Mouse (Mus musculus) lung, embryonic 14.5 days (tissue): Measurements from ENCODE around the gene 1110017D15Rik. TPM values are rescaled to one million over a fixed set of nuclear protein-coding genes. Genes with fewer than 3 reads are reported as not detected.

Experiments
- ATAC-seq: fragments of 200-750 bp; cut with Nextera tagmentation; 2 replicates; pipeline ENCODE4 v1.8.0; 2017; ENCODE audit warnings: mild to moderate bottlenecking, moderate TSS enrichment, moderate library complexity; ENCODE audit not compliant: insufficient read depth
- DNase-seq: peaks from one replicate; pipeline ENCODE4 v3.0.0-alpha.2; 2015
- H3K27ac ChIP-seq: fragments of 300-500 bp; sonication (generic); 2 replicates; pipeline ENCODE4 v1.5.1; 2014; ENCODE audit warnings: low read depth, mild to moderate bottlenecking, moderate library complexity
- H3K27me3 ChIP-seq: fragments of 300-500 bp; sonication (generic); 2 replicates; pipeline ENCODE4 v1.6.1; 2014; ENCODE audit warnings: low read length, control low read depth; ENCODE audit not compliant: insufficient read depth
- H3K36me3 ChIP-seq: fragments of 300-500 bp; sonication (generic); 2 replicates; pipeline ENCODE4 v1.6.1; 2014; ENCODE audit warnings: control low read depth; ENCODE audit not compliant: insufficient read depth
- H3K4me1 ChIP-seq: fragments of 300-500 bp; sonication (generic); 2 replicates; pipeline ENCODE4 v1.6.1; 2014; ENCODE audit warnings: antibody characterized with exemption, control low read depth; ENCODE audit not compliant: insufficient read depth
- H3K4me2 ChIP-seq: fragments of 300-500 bp; sonication (generic); 2 replicates; pipeline ENCODE4 v1.6.1; 2014; ENCODE audit warnings: mild to moderate bottlenecking
- H3K4me3 ChIP-seq: fragments of 300-500 bp; sonication (generic); 2 replicates; pipeline ENCODE4 v1.5.1; 2014; ENCODE audit warnings: low read depth, low read length
- H3K9ac ChIP-seq: fragments of 300-500 bp; sonication (generic); 2 replicates; pipeline ENCODE4 v1.6.1; 2014
- H3K9me3 ChIP-seq: fragments of 300-500 bp; sonication (generic); 2 replicates; pipeline ENCODE4 v1.6.1; 2016; ENCODE audit warnings: low read depth, low read length, control low read depth
- CTCF ChIP-seq: IDR thresholded peaks from 2 replicates; pipeline ENCODE4 v1.5.1; 2016; ENCODE audit warnings: antibody characterized with exemption, low read depth
- WGBS: fragments of 180-500 bp; shearing (Covaris S2); extraction: QIAGEN DNeasy Blood & Tissue Kit; methylation state at CpG from one replicate; pipeline ENCODE4 v1.1.7; 2014; 5-methylcytosine and 5-hydroxymethylcytosine counted together
- polyA plus RNA-seq: library from polyadenylated mRNA; unstranded; fragments of >200 nt; fragmentation: Nextera tagmentation; extraction: Ambion mirVana; gene quantifications from 2 replicates; pipeline ENCODE4 v1.2.1, GENCODE M21; 2014

Gene 1110017D15Rik
- polyA plus RNA-seq, 1 experiment from 2014 or later: 0.46 TPM

DNA sequence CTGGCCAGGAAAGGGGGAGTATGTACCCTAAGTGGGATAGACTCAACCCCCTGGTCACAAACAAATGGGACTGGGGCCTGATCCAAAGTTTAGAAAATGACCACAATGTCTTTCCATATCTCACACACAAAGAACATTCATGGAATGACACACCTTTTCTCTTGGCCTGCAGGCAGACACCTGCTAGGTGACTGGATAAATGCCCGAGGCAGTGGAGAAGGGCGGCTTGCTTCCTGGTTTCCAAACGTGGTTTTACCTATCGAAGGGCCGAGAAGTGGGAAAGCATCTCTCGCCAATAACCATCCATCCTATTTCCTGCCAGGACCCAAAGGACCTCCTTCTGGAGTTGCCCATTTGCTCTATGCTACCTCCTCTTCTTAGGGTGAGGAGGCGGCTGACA lies 24.2 kb downstream of the 1110017D15Rik start:
- H3K9me3 ChIP-seq: no peaks in the 10 kb centered on the region
- H3K4me3 ChIP-seq: no peak overlapping the region
- H3K4me1 ChIP-seq: 0 out of 2 replicates have a peak, but pooled peaks cover 2% of the 10 kb centered on the region
- no peak overlapping the region for H3K4me2 ChIP-seq
- DNase-seq (no peak), ATAC-seq (no peak)
- no peak overlapping the region for H3K9ac ChIP-seq
- H3K27me3 ChIP-seq: peaks cover 20% of the 10 kb centered on the region
- 74% methylated on average over 7 of the region's 7 CpGs for WGBS
- H3K27ac ChIP-seq: no peak overlapping the region
- no peak for TF ChIP-seq CTCF
- H3K36me3 ChIP-seq: no peaks in the 10 kb centered on the region

DNA sequence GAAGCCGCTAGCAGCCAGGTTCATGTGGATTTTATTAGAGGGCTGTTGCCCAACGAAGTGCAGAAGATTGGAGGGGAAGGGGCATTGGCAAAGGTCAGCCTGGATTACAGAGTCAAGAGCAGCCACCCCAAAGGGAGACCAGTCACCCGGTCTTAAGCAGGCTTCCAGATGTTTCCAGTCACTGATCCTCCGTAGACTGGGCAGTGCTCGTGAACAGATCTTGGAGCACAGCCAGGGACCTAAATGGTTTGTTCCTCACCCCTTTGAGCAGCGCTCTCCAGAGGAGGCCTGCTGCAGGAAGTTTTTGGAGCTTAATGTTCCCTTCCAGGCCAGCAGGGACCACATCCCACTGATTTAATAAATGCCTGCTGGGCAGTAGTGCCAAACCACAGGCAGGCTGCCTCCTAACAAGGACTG lies 35.5 kb downstream of the 1110017D15Rik start:
- 37% methylated on average over 6 of the region's 6 CpGs for WGBS
- no peaks in the 10 kb centered on the region for H3K27me3 ChIP-seq
- peak; percentile 31 for TF ChIP-seq CTCF
- H3K4me2 ChIP-seq: 0 out of 2 replicates have a peak overlapping the region, but pooled peaks have one; percentile 24
- peak overlapping the region; percentile 59 for H3K27ac ChIP-seq
- no peak overlapping the region for H3K9ac ChIP-seq
- peak; percentile 95 for ATAC-seq
- H3K4me1 ChIP-seq: no peaks in the 10 kb centered on the region
- H3K4me3 ChIP-seq: no peak overlapping the region
- peak; percentile 95 for DNase-seq
- no peaks in the 10 kb centered on the region for H3K9me3 ChIP-seq
- H3K36me3 ChIP-seq: peaks cover 8% of the 10 kb centered on the region; the same call in 1 of the 2 replicates

DNA sequence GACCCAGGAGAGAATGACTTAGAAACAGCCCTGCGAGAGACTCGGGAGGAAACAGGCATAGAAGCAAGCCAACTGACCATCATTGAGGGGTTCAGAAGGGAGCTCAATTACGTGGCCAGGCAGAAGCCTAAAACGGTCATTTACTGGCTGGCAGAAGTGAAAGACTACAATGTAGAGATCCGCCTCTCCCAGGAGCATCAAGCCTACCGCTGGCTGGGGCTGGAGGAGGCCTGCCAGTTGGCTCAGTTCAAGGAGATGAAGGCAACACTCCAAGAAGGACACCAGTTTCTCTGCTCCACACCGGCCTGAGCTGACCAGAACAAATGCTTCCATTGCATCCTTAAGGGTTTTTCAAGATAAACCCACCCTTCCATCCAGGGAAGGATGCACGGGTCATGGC lies 36.9 kb downstream of the 1110017D15Rik start:
- 69% methylated on average over 8 of the region's 8 CpGs for WGBS
- H3K9ac ChIP-seq: no peak overlapping the region
- no peak for ATAC-seq
- no peak overlapping the region for H3K4me3 ChIP-seq
- no peaks in the 10 kb centered on the region for H3K27me3 ChIP-seq
- no peak for DNase-seq
- H3K4me1 ChIP-seq: no peaks in the 10 kb centered on the region
- peaks cover 8% of the 10 kb centered on the region; the same call in 1 of the 2 replicates for H3K36me3 ChIP-seq
- H3K9me3 ChIP-seq: no peaks in the 10 kb centered on the region
- no peak overlapping the region; the same call in 1 of the 2 replicates for H3K27ac ChIP-seq
- H3K4me2 ChIP-seq: no peak overlapping the region
- no peak for TF ChIP-seq CTCF

DNA sequence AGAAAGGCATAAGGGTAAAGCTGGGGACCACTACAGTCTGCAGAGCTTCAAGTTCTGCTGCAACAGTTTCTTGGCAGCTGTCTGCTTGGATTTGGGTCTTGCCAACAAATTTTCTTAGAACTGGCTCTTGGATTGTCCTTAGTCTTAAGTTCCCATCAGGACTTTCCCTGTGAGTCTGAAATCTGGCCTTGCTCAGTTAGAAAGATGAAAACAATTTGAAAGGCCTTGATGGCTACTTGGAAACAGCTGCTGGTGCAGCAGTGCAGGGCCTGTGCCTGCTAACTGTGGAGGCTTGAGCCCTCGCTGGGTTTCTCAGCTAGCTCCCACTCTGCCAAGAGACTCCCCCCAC lies 37.7 kb downstream of the 1110017D15Rik start:
- H3K27ac ChIP-seq: no peak overlapping the region
- H3K4me2 ChIP-seq: no peak overlapping the region
- TF ChIP-seq CTCF: no peak
- ATAC-seq (peak; percentile 53; the same call in 1 of the 2 replicates), DNase-seq (peak; percentile 72)
- H3K36me3 ChIP-seq: peaks cover 8% of the 10 kb centered on the region; the same call in 1 of the 2 replicates
- no peak overlapping the region for H3K9ac ChIP-seq
- WGBS: 54% methylated on average over 1 of the region's 1 CpGs
- H3K4me3 ChIP-seq: no peak overlapping the region
- no peaks in the 10 kb centered on the region for H3K9me3 ChIP-seq
- no peaks in the 10 kb centered on the region for H3K27me3 ChIP-seq
- H3K4me1 ChIP-seq: no peaks in the 10 kb centered on the region

DNA sequence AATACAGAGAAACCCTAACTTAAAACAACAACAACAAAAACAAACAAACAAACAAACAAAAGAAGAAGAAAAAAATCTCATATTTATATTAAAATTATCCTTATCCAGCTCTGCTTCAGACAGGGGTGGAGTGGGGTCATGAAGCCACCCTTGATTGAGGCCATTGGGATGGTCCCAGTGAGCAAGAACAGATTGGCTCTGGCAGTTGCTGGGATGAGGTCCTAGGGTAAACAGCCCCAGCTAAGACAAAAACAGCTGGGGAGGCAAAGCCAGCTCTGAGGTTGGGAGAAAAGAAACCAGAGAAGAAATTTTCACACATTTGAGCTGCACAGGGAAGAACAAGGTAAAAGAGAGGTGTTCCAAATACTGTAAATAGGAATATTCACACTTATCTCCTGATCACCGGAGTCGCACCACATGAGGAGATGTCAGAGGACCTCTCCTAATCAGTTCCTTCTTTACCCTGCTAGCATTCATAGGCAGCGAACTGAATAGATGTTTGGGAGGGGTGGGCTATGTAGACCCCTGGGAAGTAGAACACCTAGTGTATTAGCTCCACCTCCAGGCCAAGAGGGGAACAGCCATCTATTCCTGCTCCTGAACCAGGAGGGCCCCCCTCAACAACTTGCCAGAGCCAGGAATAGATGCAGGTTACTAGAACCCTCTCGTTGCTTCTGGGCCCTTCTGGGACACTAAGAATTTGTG lies 38.2 kb downstream of the 1110017D15Rik start:
- H3K36me3 ChIP-seq: peaks cover 8% of the 10 kb centered on the region; the same call in 1 of the 2 replicates
- no peak overlapping the region for H3K27ac ChIP-seq
- WGBS: 70% methylated on average over 4 of the region's 4 CpGs
- H3K9me3 ChIP-seq: no peaks in the 10 kb centered on the region
- TF ChIP-seq CTCF: peak; percentile 12; the same call in 1 of the 2 replicates
- H3K27me3 ChIP-seq: no peaks in the 10 kb centered on the region
- no peak for ATAC-seq
- H3K4me2 ChIP-seq: no peak overlapping the region
- no peak overlapping the region for H3K4me3 ChIP-seq
- no peak for DNase-seq
- no peaks in the 10 kb centered on the region for H3K4me1 ChIP-seq
- no peak overlapping the region for H3K9ac ChIP-seq

DNA sequence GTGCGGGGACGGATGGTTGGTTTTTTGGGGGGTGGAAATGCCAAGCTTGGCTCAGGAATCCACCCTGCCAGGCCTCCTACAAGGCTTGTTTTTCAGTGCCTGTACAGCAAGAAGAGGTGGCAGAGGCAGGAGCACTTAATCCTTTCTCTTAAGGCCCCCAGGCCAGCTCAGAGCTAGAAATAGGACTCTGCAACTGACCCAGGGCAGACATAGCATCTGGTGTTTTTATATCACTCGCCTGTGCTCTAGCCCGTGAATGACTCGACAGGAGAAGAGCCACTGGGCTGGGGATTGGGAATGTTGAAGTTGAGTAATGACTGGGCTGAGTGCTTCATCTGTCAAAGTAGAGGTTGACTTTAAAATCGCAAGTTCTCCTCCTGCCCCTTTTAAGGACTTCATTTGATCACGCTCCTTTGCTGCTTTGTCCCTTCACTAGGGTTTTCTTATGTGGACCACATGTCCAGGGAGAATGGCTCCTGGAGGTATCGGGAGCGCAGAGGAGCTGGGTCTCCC lies 39.4 kb downstream of the 1110017D15Rik start:
- no peak overlapping the region for H3K4me2 ChIP-seq
- 83% methylated on average over 9 of the region's 9 CpGs for WGBS

DNA sequence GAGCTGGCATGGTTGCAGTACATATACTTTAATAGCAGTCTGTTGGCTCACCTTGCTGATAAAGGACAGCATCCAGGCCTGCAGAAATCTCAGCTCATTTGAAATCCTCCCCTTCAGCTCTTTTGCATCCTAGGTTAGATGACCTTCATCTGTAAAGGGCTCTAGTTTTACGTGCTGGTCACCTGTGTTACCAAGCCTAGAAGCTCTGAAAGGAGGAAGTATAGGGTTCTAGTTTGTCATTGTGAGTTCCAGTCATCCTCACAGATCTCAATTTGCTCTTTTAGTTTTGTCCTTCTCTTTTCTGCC lies 45.8 kb downstream of the 1110017D15Rik start:
- no peak overlapping the region for H3K4me3 ChIP-seq
- no peak overlapping the region for H3K27ac ChIP-seq
- no peak overlapping the region for H3K4me2 ChIP-seq
- no peaks in the 10 kb centered on the region for H3K4me1 ChIP-seq
- H3K9me3 ChIP-seq: no peaks in the 10 kb centered on the region
- H3K36me3 ChIP-seq: no peaks in the 10 kb centered on the region
- ATAC-seq: no peak
- 85% methylated on average over 1 of the region's 1 CpGs for WGBS
- no peak for TF ChIP-seq CTCF
- no peak overlapping the region for H3K9ac ChIP-seq
- no peaks in the 10 kb centered on the region for H3K27me3 ChIP-seq
- DNase-seq: no peak

More for the DNA sequence above, 39.4 kb downstream of the 1110017D15Rik start:
- no peak overlapping the region for H3K27ac ChIP-seq
- DNase-seq: no peak
- no peaks in the 10 kb centered on the region for H3K27me3 ChIP-seq
- no peak overlapping the region for H3K4me3 ChIP-seq
- no peak for ATAC-seq
- peaks cover 8% of the 10 kb centered on the region; the same call in 1 of the 2 replicates for H3K36me3 ChIP-seq
- H3K9ac ChIP-seq: no peak overlapping the region
- no peak for TF ChIP-seq CTCF
- no peaks in the 10 kb centered on the region for H3K9me3 ChIP-seq
- H3K4me1 ChIP-seq: no peaks in the 10 kb centered on the region
